ENCODE assay signal across 32 mouse cellular contexts in genomic region chr3:143614895-143615294, GRCm38 (mm10).
DNase-seq lines count a peak whose midpoint lies in the region; ATAC-seq and TF ChIP-seq lines count a peak whose summit lies in the region.
"Had no signal": no experiment of that assay in that cellular context is flagged by ENCODE, and none has a peak within 500 bp of the region (broad histone marks: within the 10 kb centered on the region; RNA-seq: fewer than 3 reads in every experiment).

No protein-coding gene starts in this region.

- peak; percentile 63; the same call in 1 of the 2 replicates for ATAC-seq in forebrain, embryonic 13.5 days
- ATAC-seq in forebrain, embryonic 11.5 days (replicated peaks; ENCODE audit: low FRiP score): no peak
- ATAC-seq in forebrain, embryonic 16.5 days: peak; percentile 84
- ATAC-seq: hindbrain, embryonic 16.5 days; intestine, embryonic 15.5 days; Patski had no signal

- H3K27ac ChIP-seq in forebrain, embryonic 13.5 days: no peak overlapping the region
- no peak overlapping the region for H3K27ac ChIP-seq in forebrain, embryonic 11.5 days (ENCODE audit: low read depth, low read length)
- peak overlapping the region; percentile 10 for H3K27ac ChIP-seq in left cerebral cortex, adult 2 months
- H3K27ac ChIP-seq in forebrain, embryonic 16.5 days (ENCODE audit: low read length): no peak overlapping the region
- H3K27ac ChIP-seq: embryonic facial prominence, embryonic 15.5 days; gastrocnemius, adult 2 months; heart, embryonic 15.5 days; hindbrain, embryonic 10.5 days; hindbrain, embryonic 13.5 days; intestine, embryonic 15.5 days had no signal

- intact Hi-C loops in left cerebral cortex, adult 2 months (cut with DNase I): loop anchor here (5.0 kb wide), 1 partner anchor 117 kb away; no protein-coding TSS in a partner anchor

- H3K4me1 ChIP-seq in forebrain, embryonic 13.5 days: no peaks in the 10 kb centered on the region
- H3K4me1 ChIP-seq in forebrain, embryonic 11.5 days (replicated peaks; ENCODE audit: control insufficient read depth, insufficient read depth, low read length): no peaks in the 10 kb centered on the region
- H3K4me1 ChIP-seq in forebrain, embryonic 16.5 days (replicated peaks; ENCODE audit: control insufficient read depth, insufficient read depth, low read length): no peaks in the 10 kb centered on the region
- H3K4me1 ChIP-seq: heart, embryonic 12.5 days; heart, embryonic 15.5 days; hindbrain, embryonic 10.5 days; hindbrain, embryonic 13.5 days; intestine, embryonic 15.5 days had no signal

- H3K9me3 ChIP-seq in forebrain, embryonic 13.5 days (replicated peaks): no peaks in the 10 kb centered on the region; the same call in 1 of the 2 replicates
- H3K9me3 ChIP-seq in forebrain, embryonic 11.5 days (ENCODE audit: control insufficient read depth, low read length): no peaks in the 10 kb centered on the region
- H3K9me3 ChIP-seq in forebrain, embryonic 16.5 days (ENCODE audit: control insufficient read depth, low read length): peaks cover 4% of the 10 kb centered on the region; the same call in 1 of the 2 replicates
- H3K9me3 ChIP-seq: embryonic facial prominence, embryonic 15.5 days; heart, embryonic 12.5 days; heart, embryonic 15.5 days; hindbrain, embryonic 10.5 days; hindbrain, embryonic 13.5 days; intestine, embryonic 15.5 days had no signal

- no peak for TF ChIP-seq CTCF in left cerebral cortex, adult 2 months (IDR thresholded peaks at IDR 0.05)

- no peaks in the 10 kb centered on the region for H3K36me3 ChIP-seq in forebrain, embryonic 13.5 days (ENCODE audit: poor library complexity, severe bottlenecking)
- no peaks in the 10 kb centered on the region for H3K36me3 ChIP-seq in forebrain, embryonic 11.5 days (ENCODE audit: control insufficient read depth, insufficient read depth, low read length)
- H3K36me3 ChIP-seq in forebrain, embryonic 16.5 days (ENCODE audit: control insufficient read depth, insufficient read depth): no peaks in the 10 kb centered on the region
- H3K36me3 ChIP-seq: embryonic facial prominence, embryonic 15.5 days; G1E; heart, embryonic 12.5 days; heart, embryonic 15.5 days; hindbrain, embryonic 10.5 days; hindbrain, embryonic 13.5 days; intestine, embryonic 15.5 days had no signal

- no peak overlapping the region for H3K4me3 ChIP-seq in forebrain, embryonic 13.5 days
- H3K4me3 ChIP-seq in forebrain, embryonic 11.5 days (ENCODE audit: low read depth, low read length): no peak overlapping the region
- no peak overlapping the region for H3K4me3 ChIP-seq in left cerebral cortex, adult 2 months
- H3K4me3 ChIP-seq in forebrain, embryonic 16.5 days (replicated peaks; ENCODE audit: low read length): no peak overlapping the region
- H3K4me3 ChIP-seq: embryonic facial prominence, embryonic 15.5 days; erythroblast, embryonic 14.5 days; gastrocnemius, adult 2 months; heart, embryonic 12.5 days; heart, embryonic 15.5 days; hindbrain, embryonic 10.5 days; hindbrain, embryonic 13.5 days; intestine, embryonic 15.5 days had no signal

- no peak overlapping the region for H3K9ac ChIP-seq in forebrain, embryonic 13.5 days
- H3K9ac ChIP-seq in forebrain, embryonic 11.5 days (ENCODE audit: low read length): no peak overlapping the region
- H3K9ac ChIP-seq in forebrain, embryonic 16.5 days (replicated peaks; ENCODE audit: low read depth, low read length): no peak overlapping the region
- H3K9ac ChIP-seq: embryonic facial prominence, embryonic 15.5 days; heart, embryonic 12.5 days; heart, embryonic 15.5 days; hindbrain, embryonic 13.5 days; intestine, embryonic 15.5 days had no signal

- DNase-seq in forebrain, embryonic 11.5 days (ENCODE audit: low spot score): no peak
- DNase-seq in left cerebral cortex, adult 2 months (ENCODE audit: extremely low spot score in 1 of 2, low spot score in 2 of 2): no peak
- no peak for DNase-seq in left cerebral cortex, adult 8-10 months (ENCODE audit: low spot score in 2 of 2)
- peak; percentile 45 for DNase-seq in retina, postnatal 1 day
- DNase-seq in adipocyte (ENCODE audit: low spot score): no peak
- DNase-seq: adrenal gland, adult 2 months; adrenal gland, postnatal 14 days; B cell, adult 2 months; cerebellum, adult 11-12 months; cerebellum, adult 8-10 months; cerebellum, postnatal 10 days; cerebellum, postnatal 36 days; embryo, embryonic 11 days; gastrocnemius, adult 2 months; gastrocnemius, postnatal 25 days; heart, adult 18-20 months; heart, postnatal 10 days; heart, postnatal 36 days; kidney, adult 11 months had no signal

- H3K4me2 ChIP-seq in forebrain, embryonic 13.5 days: no peak overlapping the region
- H3K4me2 ChIP-seq in forebrain, embryonic 11.5 days (ENCODE audit: low read depth, low read length, severe bottlenecking): no peak overlapping the region
- H3K4me2 ChIP-seq in forebrain, embryonic 16.5 days (ENCODE audit: low read length): no peak overlapping the region
- H3K4me2 ChIP-seq: embryonic facial prominence, embryonic 15.5 days; heart, embryonic 12.5 days; heart, embryonic 15.5 days; hindbrain, embryonic 13.5 days; intestine, embryonic 15.5 days had no signal

- H3K27me3 ChIP-seq in forebrain, embryonic 13.5 days: no peaks in the 10 kb centered on the region
- H3K27me3 ChIP-seq in forebrain, embryonic 11.5 days (ENCODE audit: control insufficient read depth, insufficient read depth, low read length): no peaks in the 10 kb centered on the region
- H3K27me3 ChIP-seq in forebrain, embryonic 16.5 days (replicated peaks; ENCODE audit: control insufficient read depth, insufficient read depth, low read length): no peaks in the 10 kb centered on the region
- H3K27me3 ChIP-seq: CH12.LX; embryonic facial prominence, embryonic 15.5 days; heart, embryonic 12.5 days; heart, embryonic 15.5 days; hindbrain, embryonic 13.5 days; intestine, embryonic 15.5 days; Patski had no signal

- 48% methylated on average over 5 of the region's 5 CpGs for WGBS in forebrain, embryonic 13.5 days
- 69% methylated on average over 5 of the region's 5 CpGs for WGBS in forebrain, embryonic 11.5 days
- WGBS in forebrain, embryonic 16.5 days: 37% methylated on average over 5 of the region's 5 CpGs
